ENCODE assay signal across 8 mouse cellular contexts in the genomic region with DNA sequence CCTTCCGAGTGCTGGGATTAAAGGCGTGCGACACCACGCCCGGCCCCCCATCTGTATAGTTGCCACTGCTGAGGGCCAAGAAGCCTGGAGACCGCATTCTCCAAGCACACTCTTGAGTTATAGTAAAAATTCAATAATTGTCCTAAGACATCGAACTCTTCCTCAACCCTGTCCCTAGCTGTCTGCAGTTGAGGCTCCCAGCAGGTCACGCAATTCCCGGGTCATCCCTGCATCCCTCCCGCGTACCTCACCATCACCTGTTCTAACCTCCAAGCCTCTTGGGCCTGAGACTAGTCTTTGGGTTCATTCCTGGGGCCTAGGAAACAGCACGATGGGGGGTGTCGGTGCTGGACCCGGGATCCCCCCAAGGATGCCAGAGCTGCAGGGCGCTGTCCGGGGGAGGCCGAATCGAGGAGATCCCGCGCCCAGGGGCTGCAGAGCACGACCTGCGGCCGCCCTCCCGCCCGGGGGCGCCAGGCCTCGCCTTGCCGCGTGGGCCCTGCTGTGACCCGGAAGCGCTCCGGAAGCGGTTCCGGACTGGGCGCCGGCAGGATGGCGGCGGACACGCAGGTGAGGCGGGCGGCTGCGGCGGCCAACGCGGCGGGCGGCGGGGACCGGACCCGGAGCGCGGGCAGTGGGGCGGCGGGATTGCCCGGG. TPM values are rescaled to one million over a fixed set of nuclear protein-coding genes. Genes with fewer than 3 reads are reported as not detected.
A peak's percentile ranks its signal among the peaks of the same experiment; 100 is the strongest.
DNase-seq lines count a peak whose midpoint lies in the region; ATAC-seq and TF ChIP-seq lines count a peak whose summit lies in the region.

A gene (plus strand): TSS at position 518 of the 657 bp plus-strand sequence.

- H3K36me3 ChIP-seq in E14TG2a.4 (ENCODE audit: insufficient read depth, low read length): peaks cover 48% of the 10 kb centered on the region
- H3K36me3 ChIP-seq in forebrain, embryonic 12.5 days (replicated peaks): peaks cover 43% of the 10 kb centered on the region
- peaks cover 26% of the 10 kb centered on the region for H3K36me3 ChIP-seq in heart, embryonic 16.5 days (ENCODE audit: control insufficient read depth, insufficient read depth)
- H3K36me3 ChIP-seq in liver, embryonic 15.5 days (replicated peaks): peaks cover 41% of the 10 kb centered on the region
- H3K36me3 ChIP-seq in neural tube, embryonic 11.5 days (ENCODE audit: control insufficient read depth, insufficient read depth, low read length): peaks cover 15% of the 10 kb centered on the region
- peaks cover 15% of the 10 kb centered on the region for H3K36me3 ChIP-seq in stomach, embryonic 16.5 days (ENCODE audit: control insufficient read depth, insufficient read depth, low read length)

- peak within 1 kb of the TSS; percentile 76 for H3K27ac ChIP-seq in forebrain, embryonic 12.5 days
- H3K27ac ChIP-seq in heart, embryonic 16.5 days (ENCODE audit: low read length): peak within 1 kb of the TSS; percentile 71
- H3K27ac ChIP-seq in liver, embryonic 15.5 days (replicated peaks): peak within 1 kb of the TSS; percentile 74
- H3K27ac ChIP-seq in neural tube, embryonic 11.5 days (ENCODE audit: low read depth, low read length): peak within 1 kb of the TSS; percentile 39; the same call in 1 of the 2 replicates
- peak within 1 kb of the TSS; percentile 46 for H3K27ac ChIP-seq in stomach, embryonic 16.5 days (ENCODE audit: low read length)

- peak within 1 kb of the TSS; percentile 94 for H3K9ac ChIP-seq in forebrain, embryonic 12.5 days
- H3K9ac ChIP-seq in heart, embryonic 16.5 days (ENCODE audit: low read length): peak within 1 kb of the TSS; percentile 92
- peak within 1 kb of the TSS; percentile 80 for H3K9ac ChIP-seq in liver, embryonic 15.5 days
- H3K9ac ChIP-seq in neural tube, embryonic 11.5 days (ENCODE audit: low read length): peak within 1 kb of the TSS; percentile 95
- peak within 1 kb of the TSS; percentile 94 for H3K9ac ChIP-seq in stomach, embryonic 16.5 days (ENCODE audit: low read length)

- H3K4me3 ChIP-seq in E14TG2a.4 (replicated peaks; ENCODE audit: low read length): peak within 1 kb of the TSS; percentile 90
- H3K4me3 ChIP-seq in forebrain, embryonic 12.5 days (replicated peaks): peak within 1 kb of the TSS; percentile 97
- H3K4me3 ChIP-seq in heart, embryonic 16.5 days (ENCODE audit: low read length): peak within 1 kb of the TSS; percentile 93
- H3K4me3 ChIP-seq in liver, embryonic 15.5 days (replicated peaks): peak within 1 kb of the TSS; percentile 78
- peak within 1 kb of the TSS; percentile 88 for H3K4me3 ChIP-seq in neural tube, embryonic 11.5 days (ENCODE audit: low read depth, low read length)
- H3K4me3 ChIP-seq in stomach, embryonic 16.5 days (replicated peaks; ENCODE audit: low read length): peak within 1 kb of the TSS; percentile 72

- no peaks in the 10 kb centered on the region for H3K27me3 ChIP-seq in E14TG2a.4 (ENCODE audit: insufficient read depth, low read length)
- no peaks in the 10 kb centered on the region for H3K27me3 ChIP-seq in forebrain, embryonic 12.5 days
- no peaks in the 10 kb centered on the region for H3K27me3 ChIP-seq in heart, embryonic 16.5 days (ENCODE audit: control insufficient read depth, insufficient read depth, low read length)
- no peaks in the 10 kb centered on the region for H3K27me3 ChIP-seq in liver, embryonic 15.5 days
- H3K27me3 ChIP-seq in neural tube, embryonic 11.5 days (ENCODE audit: control insufficient read depth, insufficient read depth, low read length): no peaks in the 10 kb centered on the region
- no peaks in the 10 kb centered on the region for H3K27me3 ChIP-seq in stomach, embryonic 16.5 days (ENCODE audit: control insufficient read depth, insufficient read depth, low read length)

- H3K4me2 ChIP-seq in forebrain, embryonic 12.5 days: peak within 1 kb of the TSS; percentile 81
- H3K4me2 ChIP-seq in heart, embryonic 16.5 days (ENCODE audit: low read depth, low read length): peak within 1 kb of the TSS; percentile 85
- H3K4me2 ChIP-seq in liver, embryonic 15.5 days: peak within 1 kb of the TSS; percentile 94
- peak within 1 kb of the TSS; percentile 84 for H3K4me2 ChIP-seq in neural tube, embryonic 11.5 days (ENCODE audit: low read depth)
- peak within 1 kb of the TSS; percentile 84 for H3K4me2 ChIP-seq in stomach, embryonic 16.5 days (ENCODE audit: low read depth, low read length)

- WGBS in forebrain, embryonic 12.5 days: 2% methylated on average over 39 of the region's 55 CpGs
- 2% methylated on average over 55 of the region's 55 CpGs for WGBS in heart, embryonic 16.5 days
- 3% methylated on average over 54 of the region's 55 CpGs for WGBS in liver, embryonic 15.5 days (ENCODE audit: insufficient replicate concordance)
- 3% methylated on average over 31 of the region's 55 CpGs for WGBS in neural tube, embryonic 11.5 days
- 3% methylated on average over 39 of the region's 55 CpGs for WGBS in stomach, embryonic 16.5 days

- peak; percentile 91 for ATAC-seq in forebrain, embryonic 12.5 days (ENCODE audit: low FRiP score)
- ATAC-seq in heart, embryonic 16.5 days (replicated peaks; ENCODE audit: extremely low read depth, insufficient read depth, low FRiP score): peak; percentile 90
- ATAC-seq in liver, embryonic 15.5 days (ENCODE audit: insufficient read depth): peak; percentile 75
- peak; percentile 85 for ATAC-seq in neural tube, embryonic 11.5 days (ENCODE audit: insufficient read depth, low FRiP score, low TSS enrichment)
- peak; percentile 85 for ATAC-seq in stomach, embryonic 16.5 days (ENCODE audit: insufficient read depth, low FRiP score)

- peak; percentile 63 for DNase-seq in c-Kit-positive CD71-positive TER-119-positive erythroid progenitor cells, embryonic 14.5 days (ENCODE audit: low spot score)
- peak; percentile 77 to 90 for DNase-seq in kidney, postnatal 25 days
- peak; percentile 83 for DNase-seq in neural tube, embryonic 11.5 days (ENCODE audit: low spot score)

- peaks cover 70% of the 10 kb centered on the region for H3K4me1 ChIP-seq in E14TG2a.4 (replicated peaks; ENCODE audit: low read depth, low read length)
- H3K4me1 ChIP-seq in forebrain, embryonic 12.5 days: peaks cover 42% of the 10 kb centered on the region
- peaks cover 31% of the 10 kb centered on the region for H3K4me1 ChIP-seq in heart, embryonic 16.5 days (ENCODE audit: control insufficient read depth, insufficient read depth, low read length)
- H3K4me1 ChIP-seq in liver, embryonic 15.5 days (replicated peaks): peaks cover 81% of the 10 kb centered on the region
- H3K4me1 ChIP-seq in neural tube, embryonic 11.5 days (ENCODE audit: control insufficient read depth, insufficient read depth, low read length): peaks cover 10% of the 10 kb centered on the region; the same call in 1 of the 2 replicates
- H3K4me1 ChIP-seq in stomach, embryonic 16.5 days (ENCODE audit: control insufficient read depth, insufficient read depth, low read length): peaks cover 30% of the 10 kb centered on the region

- no peak for TF ChIP-seq CTCF in E14TG2a.4 (conservative IDR thresholded peaks at IDR 0.05; ENCODE audit: low read length)

- H3K9me3 ChIP-seq in E14TG2a.4 (ENCODE audit: low read length): no peaks in the 10 kb centered on the region
- no peaks in the 10 kb centered on the region for H3K9me3 ChIP-seq in forebrain, embryonic 12.5 days
- no peaks in the 10 kb centered on the region for H3K9me3 ChIP-seq in heart, embryonic 16.5 days (replicated peaks; ENCODE audit: control insufficient read depth, low read length)
- H3K9me3 ChIP-seq in liver, embryonic 15.5 days (replicated peaks): no peaks in the 10 kb centered on the region
- H3K9me3 ChIP-seq in neural tube, embryonic 11.5 days (ENCODE audit: control insufficient read depth, low read length): no peaks in the 10 kb centered on the region
- no peaks in the 10 kb centered on the region for H3K9me3 ChIP-seq in stomach, embryonic 16.5 days (replicated peaks; ENCODE audit: control insufficient read depth, low read length)

RNA-seq across cellular contexts. Expression of the gene that starts here (rescaled TPM):
- polyA plus RNA-seq in forebrain, embryonic 12.5 days (2016; fragmentation: Nextera tagmentation; extraction: Ambion mirVana): 60.4 and 67.4 TPM in 2 replicates
- 20.9 and 27.6 TPM in 2 replicates for polyA plus RNA-seq in heart, embryonic 16.5 days (2015; fragmentation: Nextera tagmentation; extraction: Ambion mirVana)
- 15.0 and 17.3 TPM in 2 replicates for polyA plus RNA-seq in liver, embryonic 15.5 days (2015; fragmentation: Nextera tagmentation; extraction: Ambion mirVana)
- polyA plus RNA-seq in neural tube, embryonic 11.5 days (2014; fragmentation: Nextera tagmentation; extraction: Ambion mirVana): 38.6 and 42.6 TPM in 2 replicates
- polyA plus RNA-seq in stomach, embryonic 16.5 days (2015; fragmentation: Nextera tagmentation; extraction: Ambion mirVana): 33.6 and 35.1 TPM in 2 replicates

Comparison
In these comparisons a context has a peak if more than half of its experiments do, and no peak if none do; other contexts are left out.
1. Peak in every context shown above with its lines: DNase-seq, ATAC-seq, H3K4me3 ChIP-seq and H3K27ac ChIP-seq.